Mouse (Mus musculus) E14TG2a.4 (cell line): ENCODE results near the gene Fer.

ENCODE experiments used
- CTCF ChIP-seq: conservative IDR thresholded peaks from 2 replicates; pipeline ENCODE4 v1.5.1; 2014; ENCODE audit warnings: low read length
- NANOG ChIP-seq: IDR thresholded peaks from 2 replicates; pipeline ENCODE4 v1.6.1; 2014; ENCODE audit warnings: borderline replicate concordance, low read length, mixed read lengths

DNA sequence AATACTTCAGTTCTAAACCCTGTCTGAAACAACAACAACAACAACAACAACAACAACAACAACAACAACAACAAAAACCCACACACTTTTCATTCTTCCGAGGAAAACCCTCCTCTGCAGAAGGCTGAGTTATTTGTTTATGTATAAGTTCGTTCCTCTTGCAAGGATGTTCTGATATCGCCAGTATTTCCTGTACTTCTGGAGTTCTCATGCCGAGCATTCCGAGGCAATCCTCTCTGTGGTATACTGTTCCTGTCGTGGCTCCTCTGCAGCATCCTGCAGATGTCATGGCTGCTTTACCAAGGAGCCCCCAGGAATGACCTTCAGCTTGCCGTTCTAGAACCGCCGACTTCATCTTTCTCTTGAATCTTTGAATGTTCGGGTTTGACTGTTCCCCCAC is 106.6 kb downstream of the Fer start:
- no peak for TF ChIP-seq CTCF
- no peak for TF ChIP-seq NANOG
